9 mouse cellular contexts compared by ENCODE assay signal in the genomic region with DNA sequence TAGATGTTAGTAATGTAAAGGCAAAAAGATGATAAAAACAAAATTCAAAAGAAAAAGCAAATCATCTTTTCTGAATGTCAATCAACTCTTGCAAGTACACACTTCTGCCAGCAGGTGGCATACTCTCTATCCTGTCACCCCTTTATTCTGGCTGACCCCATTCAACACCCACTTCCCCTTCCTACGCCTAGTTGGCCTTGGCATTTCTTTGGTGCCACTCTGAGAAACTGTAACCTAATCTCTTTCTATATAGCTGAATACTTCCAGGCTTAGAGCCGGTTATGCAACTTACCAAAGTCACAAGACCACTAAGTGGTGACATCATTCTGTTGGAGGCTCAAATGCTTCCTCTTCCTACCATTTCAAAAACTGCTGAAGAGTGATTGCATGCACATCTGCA.
DNase-seq lines count a peak whose midpoint lies in the region; ATAC-seq lines count a peak whose summit lies in the region.
"Had no signal": no experiment of that assay in that cellular context is flagged by ENCODE, and none has a peak within 500 bp of the region (broad histone marks: within the 10 kb centered on the region; RNA-seq: fewer than 3 reads in every experiment).

No protein-coding gene starts in this region.

- peak; percentile 11 to 32 for DNase-seq in heart, postnatal 10 days
- DNase-seq in midbrain, embryonic 11.5 days (ENCODE audit: low spot score, missing footprints): peak; percentile 86
- peak; percentile 49 for DNase-seq in retina, postnatal 1 day
- DNase-seq in gastrocnemius, adult 8-10 months (ENCODE audit: low spot score in 2 of 2): no peak

- ATAC-seq in heart, embryonic 11.5 days (replicated peaks; ENCODE audit: insufficient number of reproducible peaks, low FRiP score, low TSS enrichment): no peak
- ATAC-seq in midbrain, embryonic 11.5 days (ENCODE audit: low FRiP score): no peak
- ATAC-seq in midbrain, embryonic 15.5 days (replicated peaks): no peak
- ATAC-seq in common myeloid progenitor, adult 5-6 weeks (replicated peaks; ENCODE audit: low read depth, poor library complexity, severe bottlenecking): peak; percentile 86
- ATAC-seq in CD4-positive, CD25-positive, alpha-beta regulatory T cell, adult 4 months: no peak

- H3K27ac ChIP-seq in heart, embryonic 11.5 days (ENCODE audit: low read depth, low read length): no peak overlapping the region
- H3K27ac ChIP-seq in midbrain, embryonic 11.5 days (ENCODE audit: low read depth, low read length): no peak overlapping the region
- no peak overlapping the region for H3K27ac ChIP-seq in midbrain, embryonic 15.5 days

- no peaks in the 10 kb centered on the region for H3K27me3 ChIP-seq in heart, embryonic 11.5 days (ENCODE audit: control insufficient read depth, insufficient read depth, low read length)
- no peaks in the 10 kb centered on the region for H3K27me3 ChIP-seq in midbrain, embryonic 11.5 days (ENCODE audit: control insufficient read depth, insufficient read depth, low read length)
- no peaks in the 10 kb centered on the region for H3K27me3 ChIP-seq in midbrain, embryonic 15.5 days (replicated peaks)

- no peak overlapping the region for H3K9ac ChIP-seq in heart, embryonic 11.5 days (ENCODE audit: low read depth, low read length)
- no peak overlapping the region for H3K9ac ChIP-seq in midbrain, embryonic 11.5 days (ENCODE audit: low read length)
- H3K9ac ChIP-seq in midbrain, embryonic 15.5 days: no peak overlapping the region

- H3K4me2 ChIP-seq in heart, embryonic 11.5 days: no peak overlapping the region
- no peak overlapping the region for H3K4me2 ChIP-seq in midbrain, embryonic 11.5 days
- no peak overlapping the region for H3K4me2 ChIP-seq in midbrain, embryonic 15.5 days

- no peaks in the 10 kb centered on the region for H3K36me3 ChIP-seq in heart, embryonic 11.5 days (ENCODE audit: control insufficient read depth, insufficient read depth, low read length)
- no peaks in the 10 kb centered on the region for H3K36me3 ChIP-seq in midbrain, embryonic 11.5 days (ENCODE audit: control insufficient read depth, insufficient read depth, low read length)
- no peaks in the 10 kb centered on the region for H3K36me3 ChIP-seq in midbrain, embryonic 15.5 days (replicated peaks)

- intact Hi-C loops in heart, postnatal 10 days (cut with DNase I): loop anchor here (2.0 to 5.0 kb wide), 2 partner anchors 324 to 483 kb away; no protein-coding TSS in a partner anchor

- no peaks in the 10 kb centered on the region for H3K9me3 ChIP-seq in heart, embryonic 11.5 days (replicated peaks; ENCODE audit: control insufficient read depth, low read length)
- no peaks in the 10 kb centered on the region for H3K9me3 ChIP-seq in midbrain, embryonic 11.5 days (ENCODE audit: control insufficient read depth, low read length)
- H3K9me3 ChIP-seq in midbrain, embryonic 15.5 days: no peaks in the 10 kb centered on the region

- WGBS in heart, embryonic 11.5 days (ENCODE audit: insufficient replicate concordance): 48% methylated on average over 2 of the region's 2 CpGs
- WGBS in midbrain, embryonic 11.5 days: 53% methylated on average over 2 of the region's 2 CpGs
- 50% methylated on average over 2 of the region's 2 CpGs for WGBS in midbrain, embryonic 15.5 days

- no peak overlapping the region for H3K4me3 ChIP-seq in heart, embryonic 11.5 days (ENCODE audit: low read depth, low read length)
- H3K4me3 ChIP-seq in midbrain, embryonic 11.5 days (ENCODE audit: low read depth, low read length): no peak overlapping the region
- no peak overlapping the region for H3K4me3 ChIP-seq in midbrain, embryonic 15.5 days
- H3K4me3 ChIP-seq: myocyte had no signal

- H3K4me1 ChIP-seq in heart, embryonic 11.5 days (ENCODE audit: control insufficient read depth, insufficient read depth, low read length): no peaks in the 10 kb centered on the region
- H3K4me1 ChIP-seq in midbrain, embryonic 11.5 days (ENCODE audit: control insufficient read depth, insufficient read depth, low read length): no peaks in the 10 kb centered on the region
- no peaks in the 10 kb centered on the region for H3K4me1 ChIP-seq in midbrain, embryonic 15.5 days

Comparison
In these comparisons a context has a peak if more than half of its experiments do, and no peak if none do; other contexts are left out.
1. DNase-seq: peak in heart, postnatal 10 days (2 of 2), midbrain, embryonic 11.5 days (single experiment) and retina, postnatal 1 day (single experiment); none in gastrocnemius, adult 8-10 months (0 of 2).